Mouse (Mus musculus): ENCODE results near the gene Atp2a3. TPM values are rescaled to one million over a fixed set of nuclear protein-coding genes. Genes with fewer than 3 reads are reported as not detected.

The Atp2a3 gene
- polyA plus RNA-seq, 1 experiment from 2014 or later = 1.5 TPM

DNA sequence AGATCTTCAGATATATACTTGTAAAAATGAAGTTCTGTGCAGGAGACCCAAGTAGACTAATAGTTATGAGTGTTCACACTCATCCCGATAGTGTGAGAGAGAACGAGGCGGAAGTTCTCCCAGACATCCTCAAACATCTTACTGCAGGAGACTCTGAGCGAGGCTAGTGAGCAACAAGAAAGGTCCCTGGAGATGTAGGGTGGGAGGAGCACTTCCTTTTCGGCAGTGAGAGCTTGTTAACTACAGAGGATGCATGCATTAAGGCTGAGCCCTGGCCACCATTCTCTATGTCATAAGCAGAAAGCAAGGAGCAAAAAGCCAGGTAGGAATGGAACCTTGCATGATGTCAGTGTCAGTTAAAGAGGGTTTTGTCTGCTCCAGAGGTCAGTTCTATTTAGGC, 26.3 kb downstream of the Atp2a3 start:
- Histone ChIP-seq H3K4me3 (replicated peaks) (no peak overlapping the region), H3K9me3 (no peaks in the 10 kb centered on the region), H3K4me2 (no peak overlapping the region), H3K36me3 (no peaks in the 10 kb centered on the region), H3K4me1 (replicated peaks) (peaks cover 14% of the 10 kb centered on the region; the same call in 1 of the 2 replicates), H3K27me3 (peaks cover 5% of the 10 kb centered on the region), H3K27ac (no peak overlapping the region), H3K9ac (replicated peaks) (no peak overlapping the region)
- no peak for ATAC-seq (ENCODE audit: insufficient number of reproducible peaks, insufficient read depth, low FRiP score, low TSS enrichment, low read depth)
- 66% methylated on average over 5 of the region's 5 CpGs for WGBS

DNA sequence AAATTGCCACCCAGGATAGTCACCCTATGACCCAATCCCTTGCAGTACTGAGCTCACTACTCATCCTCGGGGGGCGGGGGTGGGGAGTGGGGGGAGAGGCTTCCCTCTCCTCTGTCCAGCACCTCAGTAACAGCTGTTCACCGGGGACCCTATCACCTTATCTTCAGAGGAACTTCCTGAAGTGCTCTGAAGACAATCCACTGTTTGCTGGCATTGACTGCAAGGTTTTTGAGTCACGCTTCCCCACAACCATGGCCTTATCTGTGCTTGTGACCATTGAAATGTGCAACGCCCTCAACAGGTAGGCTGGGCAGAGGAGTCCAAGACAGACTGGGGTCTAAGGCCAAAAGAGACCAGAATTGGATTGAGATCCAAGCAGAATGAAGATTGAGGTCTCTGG, 26.8 kb downstream of the Atp2a3 start:
- Histone ChIP-seq H3K4me2 (no peak overlapping the region), H3K27me3 (peaks cover 5% of the 10 kb centered on the region), H3K9ac (replicated peaks) (no peak overlapping the region), H3K4me1 (replicated peaks) (peaks cover 14% of the 10 kb centered on the region; the same call in 1 of the 2 replicates), H3K36me3 (no peaks in the 10 kb centered on the region), H3K27ac (no peak overlapping the region), H3K4me3 (replicated peaks) (no peak overlapping the region), H3K9me3 (no peaks in the 10 kb centered on the region)
- 77% methylated on average over 5 of the region's 5 CpGs for WGBS
- ATAC-seq (ENCODE audit: insufficient number of reproducible peaks, insufficient read depth, low FRiP score, low TSS enrichment, low read depth) = no peak

- H3K4me3 ChIP-seq (replicated peaks) = no peak overlapping the region
- H3K4me2 ChIP-seq = no peak overlapping the region
- H3K27ac ChIP-seq = no peak overlapping the region
- H3K4me1 ChIP-seq (replicated peaks) = peaks cover 14% of the 10 kb centered on the region; the same call in 1 of the 2 replicates
- no peak overlapping the region for H3K9ac ChIP-seq (replicated peaks)
- peaks cover 5% of the 10 kb centered on the region for H3K27me3 ChIP-seq
- no peaks in the 10 kb centered on the region for H3K9me3 ChIP-seq
- 73% methylated on average over 6 of the region's 6 CpGs for WGBS
- ATAC-seq (ENCODE audit: insufficient number of reproducible peaks, insufficient read depth, low FRiP score, low TSS enrichment, low read depth) = no peak
- no peaks in the 10 kb centered on the region for H3K36me3 ChIP-seq
Measured at GRCm38 (mm10) chr11:72989044-72989443, 28.1 kb downstream of the Atp2a3 start.

DNA sequence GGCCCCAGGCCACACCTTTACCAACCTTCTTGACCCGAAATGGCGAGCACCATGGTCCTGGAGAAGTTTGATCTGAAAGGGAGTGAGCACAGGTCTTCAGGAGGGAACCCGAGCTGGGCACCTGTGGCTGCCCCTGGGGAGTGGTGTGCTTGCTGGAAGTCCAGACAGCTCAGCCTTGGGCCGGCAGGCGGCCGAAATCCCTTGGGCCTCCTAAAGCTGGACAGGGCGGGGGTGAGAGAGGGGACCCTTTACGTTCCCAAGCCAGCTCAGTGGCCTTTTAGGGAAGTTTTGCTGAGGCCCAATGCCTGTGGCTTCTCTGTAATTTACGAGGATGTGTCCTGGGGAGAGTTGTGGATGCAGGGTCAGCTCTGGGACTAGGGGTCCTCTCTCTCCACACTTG, 29.7 kb downstream of the Atp2a3 start:
- Histone ChIP-seq H3K9ac (replicated peaks) (no peak overlapping the region), H3K27me3 (peaks cover 5% of the 10 kb centered on the region), H3K4me2 (no peak overlapping the region), H3K9me3 (no peaks in the 10 kb centered on the region), H3K27ac (no peak overlapping the region), H3K36me3 (no peaks in the 10 kb centered on the region), H3K4me3 (replicated peaks) (no peak overlapping the region), H3K4me1 (replicated peaks) (peaks cover 14% of the 10 kb centered on the region; the same call in 1 of the 2 replicates)
- WGBS = 74% methylated on average over 9 of the region's 9 CpGs
- ATAC-seq (ENCODE audit: insufficient number of reproducible peaks, insufficient read depth, low FRiP score, low TSS enrichment, low read depth) = no peak

DNA sequence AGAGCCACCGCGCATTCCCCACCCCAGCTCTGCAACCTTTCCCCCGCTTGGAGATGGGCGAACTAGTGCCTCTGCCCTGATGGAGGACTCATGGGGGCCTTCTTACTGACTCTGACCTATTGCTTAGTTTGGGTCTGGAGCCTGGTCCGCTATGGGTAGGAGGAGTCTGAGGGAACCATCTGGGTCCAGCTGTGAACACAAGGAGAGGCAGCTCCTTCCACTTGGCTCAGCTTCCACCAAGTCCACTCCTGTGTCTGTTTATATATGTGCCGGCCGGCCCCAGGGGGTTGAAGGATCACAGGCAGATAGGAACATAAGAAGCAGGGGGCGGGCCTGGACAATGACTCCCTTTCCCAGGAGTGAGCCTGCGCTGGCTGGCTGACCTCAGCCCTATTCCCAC, 31.0 kb downstream of the Atp2a3 start:
- Histone ChIP-seq H3K4me1 (replicated peaks) (peaks cover 14% of the 10 kb centered on the region; the same call in 1 of the 2 replicates), H3K27ac (no peak overlapping the region), H3K9me3 (no peaks in the 10 kb centered on the region), H3K36me3 (no peaks in the 10 kb centered on the region), H3K9ac (replicated peaks) (no peak overlapping the region), H3K4me3 (replicated peaks) (no peak overlapping the region), H3K27me3 (peaks cover 5% of the 10 kb centered on the region), H3K4me2 (no peak overlapping the region)
- 55% methylated on average over 9 of the region's 9 CpGs for WGBS
- ATAC-seq (ENCODE audit: insufficient number of reproducible peaks, insufficient read depth, low FRiP score, low TSS enrichment, low read depth) = no peak

GRCm38 (mm10) chr11:72996346-72996745, 35.4 kb downstream of the Atp2a3 start:
- 91% methylated on average over 6 of the region's 6 CpGs for whole genome bisulfite sequencing
- Histone ChIP-seq H3K9me3 (no peaks in the 10 kb centered on the region), H3K27me3 (peaks cover 5% of the 10 kb centered on the region), H3K4me1 (replicated peaks) (peaks cover 6% of the 10 kb centered on the region; the same call in 1 of the 2 replicates), H3K27ac (no peak overlapping the region), H3K4me2 (no peak overlapping the region), H3K36me3 (no peaks in the 10 kb centered on the region), H3K4me3 (replicated peaks) (no peak overlapping the region), H3K9ac (replicated peaks) (no peak overlapping the region)
- ATAC-seq (ENCODE audit: insufficient number of reproducible peaks, insufficient read depth, low FRiP score, low TSS enrichment, low read depth) = no peak

DNA sequence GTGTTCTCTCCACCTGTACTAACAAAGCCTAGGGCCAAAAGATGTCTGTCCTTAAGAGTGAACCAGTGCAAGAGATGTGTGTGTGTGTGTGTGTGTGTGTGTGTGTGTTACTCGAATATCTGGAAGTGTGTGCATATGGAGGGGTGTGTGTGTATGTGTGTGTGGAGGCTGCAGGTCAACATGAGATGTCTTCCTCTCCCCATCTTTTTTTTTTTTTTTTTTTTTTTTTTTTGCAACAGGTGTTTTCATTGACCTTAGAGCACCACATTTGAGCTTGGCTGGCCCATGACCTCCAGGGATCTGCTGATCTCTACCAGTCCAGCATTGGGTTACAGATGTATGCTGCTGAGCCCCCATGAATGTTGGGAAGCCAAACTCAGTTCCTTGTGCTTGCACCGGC, 35.8 kb downstream of the Atp2a3 start:
- Histone ChIP-seq H3K27me3 (peaks cover 5% of the 10 kb centered on the region), H3K4me2 (no peak overlapping the region), H3K4me1 (replicated peaks) (peaks cover 6% of the 10 kb centered on the region; the same call in 1 of the 2 replicates), H3K9ac (replicated peaks) (no peak overlapping the region), H3K36me3 (no peaks in the 10 kb centered on the region), H3K27ac (no peak overlapping the region), H3K4me3 (replicated peaks) (no peak overlapping the region), H3K9me3 (no peaks in the 10 kb centered on the region)
- WGBS = 82% methylated on average over 2 of the region's 2 CpGs
- no peak for ATAC-seq (ENCODE audit: insufficient number of reproducible peaks, insufficient read depth, low FRiP score, low TSS enrichment, low read depth)

GRCm38 (mm10) chr11:72997529-72998326, 36.8 kb downstream of the Atp2a3 start:
- H3K4me3 ChIP-seq (replicated peaks) = no peak overlapping the region
- H3K4me1 ChIP-seq (replicated peaks) = peaks cover 6% of the 10 kb centered on the region; the same call in 1 of the 2 replicates
- H3K4me2 ChIP-seq = no peak overlapping the region
- WGBS = 75% methylated on average over 13 of the region's 13 CpGs
- no peak overlapping the region for H3K9ac ChIP-seq (replicated peaks)
- no peak overlapping the region for H3K27ac ChIP-seq
- no peaks in the 10 kb centered on the region for H3K9me3 ChIP-seq
- no peaks in the 10 kb centered on the region for H3K27me3 ChIP-seq
- H3K36me3 ChIP-seq = no peaks in the 10 kb centered on the region
- no peak for ATAC-seq (ENCODE audit: insufficient number of reproducible peaks, insufficient read depth, low FRiP score, low TSS enrichment, low read depth)

DNA sequence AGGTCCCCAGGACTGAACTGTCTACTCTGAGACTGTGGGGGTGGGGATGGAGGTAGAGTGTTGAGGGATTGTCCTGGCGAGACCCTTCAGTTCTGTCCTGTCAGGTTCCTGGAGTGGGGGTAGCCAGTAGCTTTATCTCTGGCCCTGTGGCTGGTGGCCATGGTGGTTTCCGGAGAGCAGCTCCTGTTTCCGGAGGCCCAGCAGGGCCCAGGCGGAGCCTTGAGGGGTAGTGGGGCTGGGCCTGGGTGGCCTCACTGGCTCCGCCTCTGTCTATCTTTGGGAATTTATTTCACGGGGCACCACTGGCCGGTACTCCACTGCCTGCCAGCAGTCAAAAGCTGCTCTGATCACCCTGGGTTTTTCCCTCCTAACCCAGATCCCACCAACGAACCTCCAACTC, 37.8 kb downstream of the Atp2a3 start, which contains the start of gene P2rx1:
TSS of gene P2rx1 (plus strand) at position 333 of the 400 bp plus-strand sequence.
- Histone ChIP-seq H3K4me3 (replicated peaks) (no peak within 1 kb of the TSS), H3K27me3 (no peaks in the 10 kb centered on the region), H3K9me3 (no peaks in the 10 kb centered on the region), H3K4me2 (no peak within 1 kb of the TSS), H3K27ac (no peak within 1 kb of the TSS), H3K9ac (replicated peaks) (no peak within 1 kb of the TSS), H3K36me3 (no peaks in the 10 kb centered on the region), H3K4me1 (replicated peaks) (peaks cover 6% of the 10 kb centered on the region; the same call in 1 of the 2 replicates)
- 44% methylated on average over 8 of the region's 8 CpGs for WGBS
- no peak for ATAC-seq (ENCODE audit: insufficient number of reproducible peaks, insufficient read depth, low FRiP score, low TSS enrichment, low read depth)

GRCm38 (mm10) chr11:73001029-73001428, 40.1 kb downstream of the Atp2a3 start:
- ATAC-seq (ENCODE audit: insufficient number of reproducible peaks, insufficient read depth, low FRiP score, low TSS enrichment, low read depth) = no peak
- H3K4me2 ChIP-seq = no peak overlapping the region
- H3K4me1 ChIP-seq (replicated peaks) = peaks cover 6% of the 10 kb centered on the region; the same call in 1 of the 2 replicates
- H3K4me3 ChIP-seq (replicated peaks) = no peak overlapping the region
- no peaks in the 10 kb centered on the region for H3K27me3 ChIP-seq
- no peaks in the 10 kb centered on the region for H3K36me3 ChIP-seq
- WGBS = 10% methylated on average over 6 of the region's 6 CpGs
- no peak overlapping the region for H3K27ac ChIP-seq
- no peaks in the 10 kb centered on the region for H3K9me3 ChIP-seq
- H3K9ac ChIP-seq (replicated peaks) = no peak overlapping the region

DNA sequence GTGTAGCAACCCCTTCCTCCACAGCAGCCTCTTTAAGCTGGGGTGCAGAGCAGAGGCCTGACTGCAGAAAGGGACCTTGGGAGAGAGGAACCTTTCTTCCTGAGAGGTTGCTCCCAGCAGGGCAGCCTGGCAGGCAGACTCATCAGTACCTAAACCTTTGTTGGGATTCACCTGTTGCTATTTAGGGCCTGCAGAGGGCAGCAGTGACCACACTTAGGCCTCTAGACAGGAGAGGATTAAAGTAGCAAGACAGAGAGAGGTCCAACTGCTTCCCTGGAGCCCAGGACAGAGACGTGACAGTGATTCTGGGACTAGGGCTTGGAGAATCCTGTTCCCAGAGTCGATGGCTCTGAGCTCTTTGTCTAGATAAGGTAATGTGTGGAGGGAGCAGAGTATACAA, 45.4 kb downstream of the Atp2a3 start:
- 0% methylated on average over 2 of the region's 2 CpGs for WGBS
- Histone ChIP-seq H3K27me3 (peaks cover 32% of the 10 kb centered on the region), H3K9me3 (no peaks in the 10 kb centered on the region), H3K4me3 (replicated peaks) (no peak overlapping the region), H3K4me1 (replicated peaks) (no peaks in the 10 kb centered on the region), H3K9ac (replicated peaks) (no peak overlapping the region), H3K36me3 (no peaks in the 10 kb centered on the region), H3K4me2 (no peak overlapping the region), H3K27ac (no peak overlapping the region)
- no peak for ATAC-seq (ENCODE audit: insufficient number of reproducible peaks, insufficient read depth, low FRiP score, low TSS enrichment, low read depth)

Measured in limb, embryonic 12.5 days (tissue).